Mouse (Mus musculus) liver, embryonic 11.5 days (tissue): ENCODE measurements at regions not wholly inside any gene's neighbourhood (a gene's known extent, or its start where the extent isn't known, plus 50 kb on each side); places are given as distances from the start of the nearest gene placed in this dataset.

ENCODE experiments used
- ATAC-seq: fragments of 200-750 bp; cut with Nextera tagmentation; replicated peaks from 2 replicates; pipeline ENCODE4 v1.8.0; 2017; ENCODE audit warnings: moderate number of reproducible peaks, mild to moderate bottlenecking, moderate TSS enrichment, moderate library complexity; ENCODE audit not compliant: low FRiP score
- DNase-seq: peaks from one replicate; pipeline ENCODE4 v3.0.0-alpha.2; 2017; ENCODE audit warnings: low spot score
- H3K27ac ChIP-seq: fragments of 300-500 bp; sonication (generic); 2 replicates; pipeline ENCODE4 v1.5.1; 2014; ENCODE audit warnings: mild to moderate bottlenecking, low read depth, low read length, control low read depth
- H3K27me3 ChIP-seq: fragments of 300-500 bp; sonication (generic); replicated peaks from 2 replicates; pipeline ENCODE4 v1.6.1; 2014; ENCODE audit warnings: low read length, mixed read lengths; ENCODE audit not compliant: control insufficient read depth, insufficient read depth
- H3K36me3 ChIP-seq: fragments of 300-500 bp; sonication (generic); 2 replicates; pipeline ENCODE4 v1.6.1; 2014; ENCODE audit warnings: mild to moderate bottlenecking, low read length, moderate library complexity, mixed read lengths; ENCODE audit not compliant: control insufficient read depth, insufficient read depth
- H3K4me1 ChIP-seq: fragments of 300-500 bp; sonication (generic); replicated peaks from 2 replicates; pipeline ENCODE4 v1.6.1; 2014; ENCODE audit warnings: low read length, mixed read lengths; ENCODE audit not compliant: control insufficient read depth, insufficient read depth
- H3K4me2 ChIP-seq: fragments of 300-500 bp; sonication (generic); 2 replicates; pipeline ENCODE4 v1.6.1; 2014; ENCODE audit warnings: mild to moderate bottlenecking, control low read depth, moderate library complexity
- H3K4me3 ChIP-seq: fragments of 300-500 bp; sonication (generic); 2 replicates; pipeline ENCODE4 v1.5.1; 2014; ENCODE audit warnings: low read depth, low read length, control low read depth
- H3K9ac ChIP-seq: fragments of 300-500 bp; sonication (generic); 2 replicates; pipeline ENCODE4 v1.6.1; 2014; ENCODE audit warnings: low read depth, low read length, control low read depth
- H3K9me3 ChIP-seq: fragments of 300-500 bp; sonication (generic); 2 replicates; pipeline ENCODE4 v1.6.1; 2016; ENCODE audit warnings: low read length, inconsistent platforms, mixed read lengths; ENCODE audit not compliant: control insufficient read depth
- WGBS: fragments of 180-500 bp; shearing (Covaris S2); extraction: QIAGEN DNeasy Blood & Tissue Kit; methylation state at CpG from one replicate; pipeline ENCODE4 v1.1.7; 2014; 5-methylcytosine and 5-hydroxymethylcytosine counted together

DNA sequence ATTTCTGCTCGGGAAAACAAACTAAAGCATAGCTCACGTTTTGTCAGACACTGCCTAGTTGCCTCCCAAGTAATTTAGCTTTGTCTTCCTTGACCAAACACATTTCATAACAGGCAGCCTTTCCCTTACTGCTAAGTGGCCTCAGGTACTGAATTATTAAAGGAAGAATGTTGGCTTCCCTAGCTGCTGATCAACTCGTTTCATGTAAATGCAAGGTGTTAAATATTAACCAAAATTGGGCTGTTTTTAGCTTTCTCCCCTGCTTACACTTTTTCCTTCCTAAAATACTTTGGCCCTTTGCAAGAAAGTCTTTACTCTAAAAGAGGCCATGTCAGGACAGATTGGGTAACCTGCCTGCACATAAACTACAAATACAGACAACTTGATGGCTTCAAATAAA is 265.4 kb downstream of the Pmp22 start:
- 65% methylated on average over 3 of the region's 3 CpGs for WGBS
- Histone ChIP-seq H3K4me3 (no peak overlapping the region), H3K27me3 (no peaks in the 10 kb centered on the region), H3K36me3 (no peaks in the 10 kb centered on the region), H3K4me1 (no peaks in the 10 kb centered on the region), H3K9ac (no peak overlapping the region), H3K4me2 (no peak overlapping the region), H3K27ac (no peak overlapping the region), H3K9me3 (no peaks in the 10 kb centered on the region)
- ATAC-seq, result no peak
- no peak for DNase-seq

DNA sequence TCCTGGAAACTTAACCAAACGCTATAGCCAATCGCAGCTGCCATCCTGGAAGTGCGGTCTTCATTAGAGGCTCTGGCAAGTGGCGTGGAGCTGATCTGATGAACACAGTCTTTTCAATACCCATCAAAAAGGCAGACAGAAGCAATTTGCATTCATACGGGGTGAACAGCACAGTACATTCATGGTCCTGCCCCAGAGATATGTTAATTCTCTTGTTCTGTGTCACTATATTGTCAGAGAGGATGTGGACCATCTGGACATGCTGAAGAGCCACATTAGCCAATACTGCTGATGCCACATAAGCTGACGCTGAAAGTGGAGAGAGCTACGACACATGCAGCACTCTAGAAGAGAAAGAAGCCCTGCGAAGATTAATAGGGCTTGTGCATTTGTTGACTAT is 267.6 kb downstream of the Pmp22 start:
- H3K4me2 ChIP-seq, result no peak overlapping the region
- H3K36me3 ChIP-seq, result no peaks in the 10 kb centered on the region
- ATAC-seq, result no peak
- H3K9ac ChIP-seq, result no peak overlapping the region
- H3K27ac ChIP-seq, result no peak overlapping the region
- WGBS, result 78% methylated on average over 8 of the region's 8 CpGs
- no peaks in the 10 kb centered on the region for H3K4me1 ChIP-seq
- DNase-seq, result no peak
- no peaks in the 10 kb centered on the region for H3K9me3 ChIP-seq
- no peak overlapping the region for H3K4me3 ChIP-seq
- no peaks in the 10 kb centered on the region for H3K27me3 ChIP-seq

- H3K27me3 ChIP-seq, result no peaks in the 10 kb centered on the region
- no peaks in the 10 kb centered on the region for H3K36me3 ChIP-seq
- no peaks in the 10 kb centered on the region for H3K4me1 ChIP-seq
- ATAC-seq (no peak), DNase-seq (no peak)
- 41% methylated on average over 5 of the region's 5 CpGs for WGBS
- no peaks in the 10 kb centered on the region for H3K9me3 ChIP-seq
- no peak overlapping the region for H3K4me2 ChIP-seq
- no peak overlapping the region for H3K4me3 ChIP-seq
- H3K27ac ChIP-seq, result no peak overlapping the region
- H3K9ac ChIP-seq, result no peak overlapping the region
Observed at GRCm38 (mm10) chr11:63402741-63403140, 274.0 kb downstream of the Pmp22 start.

DNA sequence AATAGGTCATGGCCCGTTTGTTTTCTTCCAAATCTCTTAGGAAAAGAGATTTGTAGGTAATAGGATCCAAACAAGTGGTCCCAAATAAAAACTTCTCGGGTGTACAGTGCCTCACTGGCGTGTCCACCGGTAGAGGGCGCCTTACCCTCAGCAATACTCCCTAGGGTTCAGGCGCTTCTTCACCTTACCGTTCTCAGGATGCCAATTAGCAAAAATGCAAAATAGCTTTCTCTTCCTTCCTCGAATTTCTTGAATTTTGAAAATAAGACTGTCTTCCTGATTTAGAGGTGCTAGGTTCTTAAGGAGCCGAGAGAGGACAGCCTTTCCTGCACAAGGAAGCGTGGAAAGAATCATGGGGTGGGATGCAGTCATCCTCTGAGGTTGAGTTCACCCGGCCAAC is 275.9 kb downstream of the Pmp22 start:
- H3K9me3 ChIP-seq, result no peaks in the 10 kb centered on the region
- ATAC-seq, result no peak
- H3K4me2 ChIP-seq, result no peak overlapping the region
- no peak overlapping the region for H3K9ac ChIP-seq
- no peaks in the 10 kb centered on the region for H3K36me3 ChIP-seq
- WGBS, result 20% methylated on average over 11 of the region's 11 CpGs
- H3K27ac ChIP-seq, result no peak overlapping the region
- no peaks in the 10 kb centered on the region for H3K4me1 ChIP-seq
- no peaks in the 10 kb centered on the region for H3K27me3 ChIP-seq
- no peak overlapping the region for H3K4me3 ChIP-seq
- DNase-seq, result peak; percentile 53

- WGBS, result 81% methylated on average over 1 of the region's 1 CpGs
- H3K36me3 ChIP-seq, result no peaks in the 10 kb centered on the region
- ATAC-seq (no peak), DNase-seq (no peak)
- no peak overlapping the region for H3K27ac ChIP-seq
- no peak overlapping the region for H3K4me2 ChIP-seq
- peaks cover 11% of the 10 kb centered on the region for H3K27me3 ChIP-seq
- H3K4me3 ChIP-seq, result no peak overlapping the region
- H3K4me1 ChIP-seq, result no peaks in the 10 kb centered on the region
- H3K9me3 ChIP-seq, result no peaks in the 10 kb centered on the region
- no peak overlapping the region for H3K9ac ChIP-seq
Observed at GRCm38 (mm10) chr11:63409431-63409830, 280.6 kb downstream of the Pmp22 start.

DNA sequence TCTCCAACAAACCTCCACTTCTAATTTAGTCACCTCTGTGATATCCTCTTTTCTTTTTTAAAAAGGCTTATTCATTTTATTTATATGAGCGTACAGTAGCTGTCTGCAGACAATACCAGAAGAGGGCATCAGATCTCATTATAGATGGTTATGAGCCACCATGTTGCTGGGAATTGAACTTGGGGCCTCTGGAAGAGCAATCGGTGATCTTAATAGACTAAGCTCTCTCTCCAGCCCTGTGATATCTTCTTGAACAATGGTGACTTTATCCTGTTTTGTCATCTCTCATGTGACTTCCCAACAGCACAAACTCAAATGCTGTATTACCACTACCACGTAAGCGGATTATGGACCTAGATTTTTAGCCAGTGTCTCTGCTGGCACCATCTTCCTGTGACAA is 282.1 kb downstream of the Pmp22 start:
- 93% methylated on average over 4 of the region's 4 CpGs for WGBS
- H3K36me3 ChIP-seq, result no peaks in the 10 kb centered on the region

DNA sequence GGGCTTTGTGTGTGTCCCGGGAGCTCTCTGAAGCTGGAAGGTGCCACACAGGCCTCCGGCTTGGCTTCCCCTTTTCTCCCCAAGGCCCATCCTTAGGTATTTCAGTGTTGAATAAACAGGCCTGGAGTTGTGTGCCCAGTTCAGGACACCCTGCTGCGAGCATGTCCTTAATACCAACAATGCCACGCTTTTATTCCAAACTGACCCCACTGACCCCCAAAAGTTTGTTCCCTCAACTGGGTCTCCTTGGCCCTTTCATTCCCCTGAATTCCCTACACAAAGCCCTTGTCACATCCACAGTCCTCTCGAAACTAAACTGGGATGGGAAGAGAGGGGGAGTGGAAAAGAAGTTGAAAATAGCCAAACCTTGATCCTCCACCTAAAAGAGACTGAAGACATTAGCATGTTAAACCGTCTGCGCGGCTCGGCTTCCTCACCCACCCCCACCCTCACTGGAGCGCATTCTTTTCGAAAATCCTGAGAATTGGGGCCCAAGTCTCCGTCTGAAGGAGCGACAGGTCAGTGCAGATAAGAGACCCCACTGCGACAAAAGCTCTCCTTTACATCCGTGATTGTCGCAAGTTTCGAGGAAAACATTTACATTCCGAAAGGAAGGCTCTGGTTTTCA is 283.7 kb downstream of the Pmp22 start:
- DNase-seq, result no peak
- H3K4me3 ChIP-seq, result peak overlapping the region; percentile 26; the same call in 1 of the 2 replicates
- H3K9ac ChIP-seq, result 0 out of 2 replicates have a peak overlapping the region, but pooled peaks have one; percentile 3

More for the DNA sequence above, 282.1 kb downstream of the Pmp22 start:
- Histone ChIP-seq H3K9ac (no peak overlapping the region), H3K27ac (no peak overlapping the region), H3K4me2 (no peak overlapping the region), H3K4me3 (no peak overlapping the region), H3K9me3 (no peaks in the 10 kb centered on the region), H3K4me1 (no peaks in the 10 kb centered on the region), H3K27me3 (peaks cover 11% of the 10 kb centered on the region)
- ATAC-seq (no peak), DNase-seq (no peak)

DNA sequence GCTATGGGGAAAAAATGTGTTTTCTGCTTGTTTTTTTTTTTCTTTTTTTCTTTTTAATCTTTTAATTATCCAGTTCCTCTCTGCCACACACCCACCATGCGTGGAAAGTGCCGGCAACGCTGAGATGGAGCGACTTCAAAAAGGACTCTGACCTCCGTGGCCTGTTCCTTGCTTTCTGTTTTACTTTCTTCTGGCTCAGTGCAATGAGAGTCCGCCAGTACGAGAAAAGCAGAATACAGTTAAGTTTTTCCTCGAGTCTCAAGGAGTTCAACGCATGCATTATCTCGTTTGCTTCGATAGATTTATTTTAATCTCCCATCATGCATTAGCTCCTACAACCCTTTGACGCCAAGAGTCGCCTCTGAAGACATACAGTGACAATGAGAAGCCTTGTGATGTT is 284.3 kb downstream of the Pmp22 start:
- 21% methylated on average over 13 of the region's 13 CpGs for WGBS
- ATAC-seq (no peak), DNase-seq (no peak)
- peaks cover 11% of the 10 kb centered on the region for H3K27me3 ChIP-seq
- H3K27ac ChIP-seq, result no peak overlapping the region
- no peaks in the 10 kb centered on the region for H3K36me3 ChIP-seq
- H3K9ac ChIP-seq, result no peak overlapping the region
- H3K4me1 ChIP-seq, result no peaks in the 10 kb centered on the region
- H3K9me3 ChIP-seq, result no peaks in the 10 kb centered on the region
- peak overlapping the region; percentile 57 for H3K4me2 ChIP-seq
- peak overlapping the region; percentile 26; the same call in 1 of the 2 replicates for H3K4me3 ChIP-seq

More for the DNA sequence above, 283.7 kb downstream of the Pmp22 start:
- Histone ChIP-seq H3K4me2 (peak overlapping the region; percentile 57), H3K27ac (no peak overlapping the region), H3K4me1 (no peaks in the 10 kb centered on the region), H3K9me3 (no peaks in the 10 kb centered on the region), H3K27me3 (peaks cover 11% of the 10 kb centered on the region), H3K36me3 (no peaks in the 10 kb centered on the region)
- WGBS, result 8% methylated on average over 18 of the region's 18 CpGs
- no peak for ATAC-seq

DNA sequence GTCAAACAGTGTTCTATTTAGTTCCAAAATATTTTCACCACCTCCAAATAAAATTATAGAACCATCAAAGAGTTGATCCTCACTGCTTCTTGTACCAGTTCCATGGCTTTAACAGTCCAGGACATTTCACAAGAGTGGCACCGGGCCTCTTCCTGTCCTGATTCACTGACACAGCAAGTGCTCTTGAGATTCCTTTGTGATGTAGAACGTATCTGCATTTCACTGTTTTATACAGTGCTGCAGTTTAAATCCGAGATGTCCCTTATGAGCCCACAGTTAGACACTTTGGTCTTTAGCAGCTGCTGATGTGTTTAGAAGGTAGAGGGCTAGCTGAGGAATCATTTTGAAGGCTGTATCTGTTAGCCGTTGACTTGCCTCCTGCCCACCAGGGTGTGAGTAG is 284.8 kb downstream of the Pmp22 start:
- H3K36me3 ChIP-seq, result no peaks in the 10 kb centered on the region
- H3K9me3 ChIP-seq, result no peaks in the 10 kb centered on the region
- no peak overlapping the region for H3K4me3 ChIP-seq
- ATAC-seq (no peak), DNase-seq (no peak)
- no peak overlapping the region for H3K27ac ChIP-seq
- H3K4me2 ChIP-seq, result no peak overlapping the region
- peaks cover 14% of the 10 kb centered on the region for H3K27me3 ChIP-seq
- 77% methylated on average over 4 of the region's 4 CpGs for WGBS
- no peaks in the 10 kb centered on the region for H3K4me1 ChIP-seq
- H3K9ac ChIP-seq, result no peak overlapping the region
